Mouse (Mus musculus): ENCODE data around the gene Psmb3. TPM values are rescaled to one million over a fixed set of nuclear protein-coding genes. Genes with fewer than 3 reads are reported as not detected.

The Psmb3 gene
- polyA plus RNA-seq, 1 experiment = 151 TPM

GRCm38 (mm10) chr11:97761638-97762037 lies 58.4 kb downstream of the Psmb3 start:
- H3K4me3 ChIP-seq (ENCODE audit: extremely low read depth, insufficient read depth, insufficient read length) = no peak overlapping the region
- peaks cover 4% of the 10 kb centered on the region; the same call in 1 of the 2 replicates for H3K4me1 ChIP-seq (ENCODE audit: control insufficient read depth, insufficient read depth, insufficient read length)
- no peak overlapping the region for H3K27ac ChIP-seq (ENCODE audit: insufficient read depth, low read length)
- H3K27me3 ChIP-seq (ENCODE audit: control insufficient read depth, insufficient read depth, low read length) = no peaks in the 10 kb centered on the region
- H3K36me3 ChIP-seq (ENCODE audit: control insufficient read depth, insufficient read depth, low read length) = peaks cover 29% of the 10 kb centered on the region
- TF ChIP-seq POLR2A (IDR thresholded peaks at IDR 0.05; ENCODE audit: low read depth, low read length) = no peak
- TF ChIP-seq CTCF (IDR thresholded peaks at IDR 0.05; ENCODE audit: extremely low read depth, insufficient read depth, insufficient read length, insufficient replicate concordance) = no peak
- no peak for DNase-seq (ENCODE audit: low read depth in 1 of 2, low spot score in 2 of 2)

Other genes starting within 250 kb of the Psmb3 start
- gene 4933428G20Rik, start 203.1 kb upstream of the Psmb3 start, polyA plus RNA-seq (2012; rRNA removed) = not detected in 2 replicates
- gene Srcin1, start 127.2 kb upstream of the Psmb3 start, polyA plus RNA-seq (2012; rRNA removed) = 0.13 TPM in 2 replicates
- 3.9 and 7.8 TPM in 2 replicates for gene Epop, start 73.7 kb upstream of the Psmb3 start, polyA plus RNA-seq (2012; rRNA removed)
- gene Mllt6, start 40.0 kb upstream of the Psmb3 start, polyA plus RNA-seq (2012; rRNA removed) = 65.8 and 93.7 TPM in 2 replicates
- gene Cisd3, start 17.6 kb upstream of the Psmb3 start, polyA plus RNA-seq (2012; rRNA removed) = 17.3 and 18.5 TPM in 2 replicates
- gene Pcgf2, start 2.9 kb upstream of the Psmb3 start, polyA plus RNA-seq (2012; rRNA removed) = 10.0 and 14.4 TPM in 2 replicates
- 17.6 and 19.1 TPM in 2 replicates for gene Pip4k2b, start 41.3 kb downstream of the Psmb3 start, polyA plus RNA-seq (2012; rRNA removed)
- gene Cwc25, start 63.2 kb downstream of the Psmb3 start, polyA plus RNA-seq (2012; rRNA removed) = 6.7 TPM in 2 replicates
- gene 1700001P01Rik, start 72.5 kb downstream of the Psmb3 start, polyA plus RNA-seq (2012; rRNA removed) = not detected in 2 replicates
- gene Rpl23, start 79.0 kb downstream of the Psmb3 start, polyA plus RNA-seq (2012; rRNA removed) = 96.9 and 98.1 TPM in 2 replicates
- gene Lasp1, start 95.6 kb downstream of the Psmb3 start, polyA plus RNA-seq (2012; rRNA removed) = 69.4 and 75.2 TPM in 2 replicates
- gene B230217C12Rik, start 137.4 kb downstream of the Psmb3 start, polyA plus RNA-seq (2012; rRNA removed) = 1.8 and 3.1 TPM in 2 replicates
- gene Fbxo47, start 180.8 kb downstream of the Psmb3 start, polyA plus RNA-seq (2012; rRNA removed) = 0.20 and 0.22 TPM in 2 replicates